Mouse (Mus musculus): ENCODE measurements around the gene Apmap.
"Not testable (repeated sequence)": the region's sequence is repeated elsewhere in the genome, so short reads cannot be mapped to it uniquely, and the experiment has no call there.

Gene Apmap

DNA sequence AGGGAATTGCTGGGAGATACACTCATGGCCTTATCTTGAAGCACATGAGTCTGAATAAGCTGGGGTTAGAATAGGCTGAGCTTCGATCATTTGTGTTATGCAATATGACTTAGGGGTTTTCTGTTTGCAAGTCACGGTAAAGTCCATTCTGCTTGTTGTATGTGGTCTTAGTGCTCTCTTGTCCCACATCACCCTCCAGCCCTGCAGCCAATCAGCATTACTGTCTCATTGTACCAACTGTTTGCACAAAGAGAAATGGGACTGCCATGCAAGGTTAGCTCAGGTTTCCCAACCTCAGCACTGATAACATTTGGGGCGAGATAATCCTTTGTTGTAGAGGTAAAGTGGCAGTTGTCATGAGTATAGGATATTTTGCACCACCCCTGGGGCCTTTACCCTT, 1.7 kb upstream of the Apmap start:
- no peak for DNase-seq

GRCm38 (mm10) chr2:150608872-150609560, 649 bp upstream of the Apmap start:
- peak; percentile 63 for DNase-seq

DNA sequence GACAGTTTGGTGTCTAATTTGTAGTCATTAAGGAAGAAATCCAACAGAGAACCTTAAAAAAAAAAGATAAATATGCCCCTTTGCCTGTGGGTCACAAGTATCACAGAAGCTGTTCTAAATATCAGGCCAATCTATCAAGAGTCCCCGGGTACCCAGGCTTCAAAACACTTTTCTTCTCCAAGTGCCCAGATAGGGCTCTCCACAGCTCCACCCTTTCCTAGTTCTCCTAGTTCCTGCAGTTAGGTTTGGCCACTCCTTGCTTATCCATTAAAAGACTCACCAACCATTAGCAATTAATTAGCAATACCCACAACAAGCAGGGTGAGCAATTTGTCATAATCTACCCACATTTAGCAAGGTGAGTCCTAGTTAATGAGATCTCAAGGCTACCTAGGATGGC, 1.3 kb downstream of the Apmap start:
- no peak for DNase-seq

DNA sequence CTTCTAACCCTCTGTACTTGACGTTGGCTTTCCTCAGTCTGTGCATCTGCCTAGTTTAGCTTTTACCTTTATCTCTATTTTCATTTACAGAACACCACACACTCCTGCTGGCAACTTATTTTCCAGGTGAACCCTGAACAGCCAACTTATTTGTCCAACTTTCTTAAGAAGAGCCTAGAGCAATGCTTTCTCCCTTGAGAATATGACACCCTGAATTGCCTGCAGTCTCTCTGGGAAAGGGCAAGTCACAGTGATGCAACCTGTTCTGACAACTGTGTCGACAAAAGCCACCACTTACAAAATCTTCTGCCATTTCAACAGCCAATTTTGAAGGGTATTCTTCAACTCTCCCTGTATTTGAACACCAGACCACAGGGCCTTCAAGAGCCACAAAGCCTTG, 3.6 kb downstream of the Apmap start:
- DNase-seq = no peak

- no peak for DNase-seq
Observed at GRCm38 (mm10) chr2:150602166-150602565, 6.2 kb downstream of the Apmap start.

GRCm38 (mm10) chr2:150600263-150600662, 8.1 kb downstream of the Apmap start:
- no peak for DNase-seq

- DNase-seq = no peak
Observed at GRCm38 (mm10) chr2:150595411-150596190, 12.8 kb downstream of the Apmap start.

DNA sequence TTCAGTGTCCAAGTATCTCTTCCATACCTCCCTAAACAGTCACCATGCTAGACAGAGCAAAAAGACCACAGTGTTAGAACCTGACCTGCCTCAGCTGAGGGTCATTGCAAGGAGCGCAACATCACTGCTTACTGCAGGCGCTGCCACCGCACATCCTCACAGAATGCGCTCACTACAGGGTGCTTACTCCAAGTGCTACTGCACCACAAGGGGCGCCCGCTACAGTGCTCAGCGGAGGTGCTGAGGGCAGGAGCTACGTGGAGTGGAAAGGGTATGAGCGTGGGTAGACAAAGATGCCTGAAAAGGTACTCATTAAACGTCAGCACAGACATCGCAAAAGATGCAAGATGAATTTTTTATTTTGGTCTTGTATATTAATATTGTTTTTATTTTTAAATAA, 19.3 kb downstream of the Apmap start:
- DNase-seq = no peak

- DNase-seq = no peak
Observed at GRCm38 (mm10) chr2:150579628-150580027, 28.7 kb downstream of the Apmap start.

GRCm38 (mm10) chr2:150578603-150579002, 29.8 kb downstream of the Apmap start:
- DNase-seq = no peak

- DNase-seq = no peak
Observed at GRCm38 (mm10) chr2:150576256-150576655, 32.1 kb downstream of the Apmap start.

- no peak for DNase-seq
Observed at GRCm38 (mm10) chr2:150572463-150572862, 35.9 kb downstream of the Apmap start.

GRCm38 (mm10) chr2:150570761-150571160, 37.6 kb downstream of the Apmap start:
- no peak for DNase-seq

GRCm38 (mm10) chr2:150569847-150570590, 38.3 kb downstream of the Apmap start, which contains the start of gene Cst7:
Cst7 (plus strand) TSS chr2:150570415.
- DNase-seq = peak; percentile 72

DNA sequence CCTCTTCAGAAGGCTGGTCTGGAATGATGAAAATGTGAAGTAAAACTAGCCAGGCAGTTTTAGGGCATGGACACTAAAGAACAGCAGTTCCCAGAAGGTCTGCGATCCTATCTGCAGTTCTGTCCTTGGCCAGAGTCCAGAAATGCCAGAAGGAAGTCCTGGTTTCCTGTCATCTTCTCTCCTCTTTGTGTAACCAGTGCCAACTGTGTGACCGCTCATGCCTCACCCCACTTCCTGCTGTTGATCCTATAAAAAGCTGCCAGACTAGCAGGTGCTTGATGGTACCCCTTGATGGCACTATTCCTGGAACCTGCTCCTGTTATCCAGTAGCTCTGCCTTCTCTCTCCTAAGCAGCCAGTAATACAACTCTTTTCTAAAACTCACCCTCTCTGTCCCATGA, 41.3 kb downstream of the Apmap start:
- DNase-seq = peak; percentile 81

DNA sequence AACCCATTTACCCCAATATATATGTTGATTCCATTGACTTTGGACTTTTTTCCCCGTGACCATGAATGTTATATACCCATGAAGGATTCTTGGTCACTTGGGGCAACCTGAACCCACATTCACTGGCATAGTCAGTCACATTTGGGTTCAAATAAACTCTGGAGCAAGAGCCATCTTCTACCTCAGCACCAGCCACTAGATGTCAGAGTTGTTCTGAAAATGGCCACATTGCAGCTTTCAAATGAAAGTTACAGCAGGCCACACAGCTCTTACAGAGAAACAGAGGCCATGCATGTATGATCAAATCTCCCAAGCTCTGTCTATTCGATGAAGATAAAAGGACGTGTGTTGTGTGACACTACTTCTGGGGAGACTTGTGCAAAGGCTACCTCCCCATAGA, 49.8 kb downstream of the Apmap start:
- no peak for DNase-seq

- not testable (repeated sequence) for DNase-seq
Observed at GRCm38 (mm10) chr2:150549576-150549975, 58.8 kb downstream of the Apmap start.

Data from layer of hippocampus, adult 9-11 months (tissue).